Mouse (Mus musculus) cerebellum, adult 2 months (tissue): ENCODE measurements around the gene Dnaaf1.

ENCODE experiments used
- CTCF ChIP-seq: fragments of 200-500 bp; IDR thresholded peaks from 2 replicates; pipeline ENCODE4 v1.5.1; 2011; ENCODE audit warnings: low read depth, mild to moderate bottlenecking, control low read depth, low read length, moderate library complexity, borderline replicate concordance; ENCODE audit not compliant: insufficient read depth
- POLR2A ChIP-seq: fragments of 200-500 bp; IDR thresholded peaks from 2 replicates; pipeline ENCODE4 v1.6.1; 2011; ENCODE audit warnings: low read length, control low read depth, borderline replicate concordance; ENCODE audit not compliant: insufficient read depth

- no peak for TF ChIP-seq POLR2A
- TF ChIP-seq CTCF = no peak
Measured at GRCm38 (mm10) chr8:119547019-119547691, 27.9 kb upstream of the Dnaaf1 start.
